Mouse (Mus musculus): Measurements from ENCODE around the gene Myl9.

Myl9 gene

GRCm38 (mm10) chr2:156760843-156761505 lies 14.2 kb upstream of the Myl9 start:
- ChIA-PET POLR2A (interaction anchor here in 3 of 4 experiments (0.6 to 3.9 kb wide), 8 partner anchors 14 to 1645 kb away, joined by 3 to 13 read pairs (median 4); partner anchors contain the start of gene Myl9 (in 1 of the 3)), CTCF (interaction anchor here in 2 of 4 experiments (0.5 to 1.8 kb wide), 7 partner anchors 14 to 557 kb away, joined by 3 to 6 read pairs (median 4); partner anchors contain the start of gene Myl9 (in 1 of the 2))

- POLR2A ChIA-PET = interaction anchor here in 3 of 4 experiments (0.6 to 3.9 kb wide), 5 partner anchors 16 to 263 kb away, joined by 3 to 13 read pairs (median 4); no protein-coding TSS in a partner anchor
- CTCF ChIA-PET = interaction anchor here in 1 of 4 experiments (1.8 kb wide), 1 partner anchor 13 kb away, joined by 6 read pairs; the partner anchor contains the start of gene Myl9
Observed at GRCm38 (mm10) chr2:156761521-156762278, 13.5 kb upstream of the Myl9 start.

GRCm38 (mm10) chr2:156762499-156762898 lies 12.7 kb upstream of the Myl9 start:
- CTCF ChIA-PET = interaction anchor here in 1 of 4 experiments (0.6 kb wide), 1 partner anchor 44 kb away, joined by 3 read pairs; no protein-coding TSS in a partner anchor
- POLR2A ChIA-PET = interaction anchor here in 3 of 4 experiments (0.6 to 3.9 kb wide), 5 partner anchors 15 to 522 kb away, joined by 3 to 13 read pairs (median 3); no protein-coding TSS in a partner anchor

- CTCF ChIA-PET = interaction anchor here in 3 of 4 experiments (0.6 to 0.7 kb wide), 4 partner anchors 20 to 498 kb away, joined by 3 to 9 read pairs (median 6); no protein-coding TSS in a partner anchor
- POLR2A ChIA-PET = interaction anchor here in 3 of 4 experiments (0.5 to 3.9 kb wide), 8 partner anchors 34 to 807 kb away, joined by 3 to 13 read pairs (median 3); partner anchors contain the start of gene Cep250 (in 1 of the 3)
Observed at GRCm38 (mm10) chr2:156763101-156763500, 12.1 kb upstream of the Myl9 start.

GRCm38 (mm10) chr2:156764022-156764421 lies 11.2 kb upstream of the Myl9 start:
- CTCF ChIA-PET = no interaction called here
- POLR2A ChIA-PET = interaction anchor here in 2 of 4 experiments (0.5 to 3.9 kb wide), 7 partner anchors 10 to 316 kb away, joined by 3 to 13 read pairs (median 3); partner anchors contain the start of gene Myl9 (in 2 of the 2)

- POLR2A ChIA-PET = interaction anchor here in 3 of 4 experiments (0.6 to 3.9 kb wide), 10 partner anchors 9 to 339 kb away, joined by 3 to 13 read pairs (median 3); partner anchors contain the start of gene Myl9 (in 2 of the 3)
- CTCF ChIA-PET = interaction anchor here in 1 of 4 experiments (1.8 kb wide), 1 partner anchor 17 kb away, joined by 4 read pairs; no protein-coding TSS in a partner anchor
Observed at GRCm38 (mm10) chr2:156764747-156765146, 10.5 kb upstream of the Myl9 start.

GRCm38 (mm10) chr2:156765593-156765992 lies 9.6 kb upstream of the Myl9 start:
- ChIA-PET CTCF (interaction anchor here in 1 of 4 experiments (0.9 to 1.8 kb wide), 2 partner anchors 9 to 16 kb away, joined by 3 to 4 read pairs; no protein-coding TSS in a partner anchor), POLR2A (interaction anchor here in 3 of 4 experiments (1.1 to 2.7 kb wide), 4 partner anchors 10 to 340 kb away, joined by 3 to 7 read pairs (median 4); partner anchors contain the start of gene Myl9 (in 1 of the 3))

GRCm38 (mm10) chr2:156766227-156767019 lies 8.8 kb upstream of the Myl9 start:
- CTCF ChIA-PET = interaction anchor here in 3 of 4 experiments (0.6 to 1.8 kb wide), 4 partner anchors 8 to 43 kb away, joined by 3 to 4 read pairs (median 4); no protein-coding TSS in a partner anchor

GRCm38 (mm10) chr2:156767108-156767507 lies 8.1 kb upstream of the Myl9 start:
- ChIA-PET POLR2A (interaction anchor here in 2 of 4 experiments (0.9 to 1.3 kb wide), 3 partner anchors 8 to 39 kb away, joined by 4 read pairs; partner anchors contain the start of gene Myl9 (in 1 of the 2)), CTCF (interaction anchor here in 2 of 4 experiments (0.6 to 0.7 kb wide), 2 partner anchors 16 to 43 kb away, joined by 4 read pairs; no protein-coding TSS in a partner anchor)

More at GRCm38 (mm10) chr2:156766227-156767019, 8.8 kb upstream of the Myl9 start:
- POLR2A ChIA-PET = interaction anchor here in 2 of 4 experiments (0.9 to 2.7 kb wide), 4 partner anchors 9 to 39 kb away, joined by 4 to 7 read pairs (median 4); partner anchors contain the start of gene Myl9 (in 1 of the 2)

- ChIA-PET POLR2A (interaction anchor here in 2 of 4 experiments (0.6 to 1.5 kb wide), 4 partner anchors 11 to 393 kb away, joined by 3 to 6 read pairs (median 4); no protein-coding TSS in a partner anchor), CTCF (interaction anchor here in 1 of 4 experiments (0.5 kb wide), 1 partner anchor 932 kb away, joined by 3 read pairs; no protein-coding TSS in a partner anchor)
Observed at GRCm38 (mm10) chr2:156769274-156769673, 5.9 kb upstream of the Myl9 start.

- POLR2A ChIA-PET = interaction anchor here in 1 of 4 experiments (2.0 kb wide), 1 partner anchor 9 kb away, joined by 12 read pairs; no protein-coding TSS in a partner anchor
Observed at GRCm38 (mm10) chr2:156773470-156773869, 1.8 kb upstream of the Myl9 start.

GRCm38 (mm10) chr2:156774035-156774737 lies 1.0 kb upstream of the Myl9 start:
- CTCF ChIA-PET = interaction anchor here in 2 of 4 experiments (0.6 to 1.7 kb wide), 5 partner anchors 8 to 581 kb away, joined by 3 to 6 read pairs (median 3); no protein-coding TSS in a partner anchor
- POLR2A ChIA-PET = interaction anchor here in 2 of 4 experiments (0.8 to 2.0 kb wide), 5 partner anchors 10 to 430 kb away, joined by 3 to 12 read pairs (median 5); partner anchors contain the start of gene Rbl1 (in 1 of the 2)

More at GRCm38 (mm10) chr2:156773470-156773869, 1.8 kb upstream of the Myl9 start:
- CTCF ChIA-PET = interaction anchor here in 2 of 4 experiments (0.6 to 1.2 kb wide), 2 partner anchors 8 to 580 kb away, joined by 3 read pairs; no protein-coding TSS in a partner anchor

GRCm38 (mm10) chr2:156775455-156776435 lies 525 bp downstream of the Myl9 start:
- POLR2A ChIA-PET = interaction anchor here in 2 of 4 experiments (0.6 to 2.0 kb wide), 14 partner anchors 9 to 1927 kb away, joined by 3 to 12 read pairs (median 4); partner anchors contain the start of genes 6430550D23Rik (in 1 of the 2), Ergic3 (in 1 of the 2), Rbl1 (in 1 of the 2) and Tgif2 (in 1 of the 2)

GRCm38 (mm10) chr2:156776907-156777306 lies 1.7 kb downstream of the Myl9 start:
- POLR2A ChIA-PET = interaction anchor here in 2 of 4 experiments (0.5 to 1.0 kb wide), 3 partner anchors 12 to 1593 kb away, joined by 3 read pairs; no protein-coding TSS in a partner anchor
- CTCF ChIA-PET = interaction anchor here in 1 of 4 experiments (1.2 kb wide), 1 partner anchor 56 kb away, joined by 3 read pairs; no protein-coding TSS in a partner anchor

More at GRCm38 (mm10) chr2:156775455-156776435, 525 bp downstream of the Myl9 start:
- CTCF ChIA-PET = interaction anchor here in 3 of 4 experiments (0.5 to 1.7 kb wide), 12 partner anchors 15 to 770 kb away, joined by 3 to 10 read pairs (median 4); no protein-coding TSS in a partner anchor
